Mouse (Mus musculus): ENCODE measurements around the gene Mtr.

Gene Mtr

GRCm38 (mm10) chr13:12232141-12232540 is 25.8 kb downstream of the Mtr start:
- DNase-seq: no peak

- DNase-seq: no peak
Measured at GRCm38 (mm10) chr13:12228248-12228647, 29.7 kb downstream of the Mtr start.

GRCm38 (mm10) chr13:12227606-12228005 is 30.3 kb downstream of the Mtr start:
- DNase-seq: no peak

- no peak for DNase-seq
Measured at GRCm38 (mm10) chr13:12218603-12219002, 39.3 kb downstream of the Mtr start.

GRCm38 (mm10) chr13:12214922-12215321 is 43.0 kb downstream of the Mtr start:
- no peak for DNase-seq

- no peak for DNase-seq
Measured at GRCm38 (mm10) chr13:12211058-12211457, 46.9 kb downstream of the Mtr start.

- DNase-seq: peak; percentile 25
Measured at GRCm38 (mm10) chr13:12210023-12210762, 47.7 kb downstream of the Mtr start.

- DNase-seq: no peak
Measured at GRCm38 (mm10) chr13:12200372-12200771, 57.5 kb downstream of the Mtr start.

GRCm38 (mm10) chr13:12198486-12198885 is 59.4 kb downstream of the Mtr start:
- DNase-seq: no peak

- no peak for DNase-seq
Measured at GRCm38 (mm10) chr13:12196861-12197260, 61.1 kb downstream of the Mtr start.

- DNase-seq: peak; percentile 24
Measured at GRCm38 (mm10) chr13:12196012-12196411, 61.9 kb downstream of the Mtr start.

GRCm38 (mm10) chr13:12194942-12195662 is 62.8 kb downstream of the Mtr start:
- no peak for DNase-seq

GRCm38 (mm10) chr13:12189219-12189618 is 68.7 kb downstream of the Mtr start:
- DNase-seq: no peak

GRCm38 (mm10) chr13:12188804-12189203 is 69.1 kb downstream of the Mtr start:
- DNase-seq: no peak

GRCm38 (mm10) chr13:12179481-12179880 is 78.4 kb downstream of the Mtr start:
- DNase-seq: no peak

GRCm38 (mm10) chr13:12176761-12177160 is 81.2 kb downstream of the Mtr start:
- no peak for DNase-seq

- no peak for DNase-seq
Measured at GRCm38 (mm10) chr13:12175988-12176736, 81.8 kb downstream of the Mtr start.

- DNase-seq: no peak
Measured at GRCm38 (mm10) chr13:12167276-12167675, 90.6 kb downstream of the Mtr start.

GRCm38 (mm10) chr13:12166386-12166785 is 91.5 kb downstream of the Mtr start:
- DNase-seq: no peak

GRCm38 (mm10) chr13:12165461-12166058 is 92.4 kb downstream of the Mtr start:
- DNase-seq: no peak

GRCm38 (mm10) chr13:12162457-12162856 is 95.5 kb downstream of the Mtr start:
- DNase-seq: no peak

GRCm38 (mm10) chr13:12160121-12160475 is 97.8 kb downstream of the Mtr start:
- DNase-seq: peak; percentile 56
